Mouse (Mus musculus) thymus, adult 2 months (tissue): ENCODE measurements around the gene Tcn2. TPM values are rescaled to one million over a fixed set of nuclear protein-coding genes. Genes with fewer than 3 reads are reported as not detected.
A peak's percentile ranks its signal among the peaks of the same experiment; 100 is the strongest.

Source experiments
- DNase-seq: peaks from one replicate; pipeline ENCODE4 v3.0.0; 2021
- H3K27ac ChIP-seq: fragments of 200-500 bp; 2 replicates; pipeline ENCODE4 v1.5.1; 2012; ENCODE audit warnings: low read length, control low read depth; ENCODE audit not compliant: control insufficient read depth, insufficient read depth
- H3K27me3 ChIP-seq: fragments of 200-500 bp; 2 replicates; pipeline ENCODE4 v1.6.1; 2012; ENCODE audit warnings: mild to moderate bottlenecking, low read length, moderate library complexity, mixed read lengths; ENCODE audit not compliant: control insufficient read depth, insufficient read depth
- H3K36me3 ChIP-seq: fragments of 200-500 bp; 2 replicates; pipeline ENCODE4 v1.6.1; 2012; ENCODE audit warnings: mild to moderate bottlenecking, low read length, moderate library complexity; ENCODE audit not compliant: control insufficient read depth, insufficient read depth
- H3K4me1 ChIP-seq: fragments of 200-500 bp; replicated peaks from 2 replicates; pipeline ENCODE4 v1.6.1; 2012; ENCODE audit warnings: low read length; ENCODE audit not compliant: control insufficient read depth, insufficient read depth
- H3K4me3 ChIP-seq: fragments of 200-500 bp; 2 replicates; pipeline ENCODE4 v1.5.1; 2012; ENCODE audit warnings: mild to moderate bottlenecking, low read length, control low read depth, moderate library complexity; ENCODE audit not compliant: control insufficient read depth, insufficient read depth
- CTCF ChIP-seq: fragments of 200-500 bp; IDR thresholded peaks from 2 replicates; pipeline ENCODE4 v1.5.1; 2012; ENCODE audit warnings: mild to moderate bottlenecking, control low read depth, low read length, moderate library complexity, borderline replicate concordance; ENCODE audit not compliant: control insufficient read depth, poor library complexity, insufficient read depth; ENCODE audit errors: extremely low read depth
- POLR2A ChIP-seq: fragments of 200-500 bp; IDR thresholded peaks from 2 replicates; pipeline ENCODE4 v1.6.1; 2012; ENCODE audit warnings: mild to moderate bottlenecking, low read length, control low read depth, moderate library complexity; ENCODE audit not compliant: control insufficient read depth, poor library complexity, insufficient read depth; ENCODE audit errors: extremely low read depth
- WGBS: fragments of 180-500 bp; shearing (Covaris S2); methylation state at CpG from one replicate; pipeline ENCODE4 v1.1.7; 2018; 5-methylcytosine and 5-hydroxymethylcytosine counted together
- polyA plus RNA-seq: library from polyadenylated mRNA; depleted of rRNA; stranded (reverse); fragments of >200 nt; gene quantifications from 2 replicates; pipeline ENCODE4 v1.2.3, GENCODE M21; 2012; rRNA removed

Gene Tcn2
- polyA plus RNA-seq: 49.4 and 60.3 TPM in 2 replicates

GRCm38 (mm10) chr11:3931511-3932211, at the start of gene Tcn2:
Gene Tcn2, minus strand, starts transcription at chr11:3932159.
- H3K27me3 ChIP-seq: no peaks in the 10 kb centered on the region
- no peak for TF ChIP-seq POLR2A
- TF ChIP-seq CTCF: no peak
- no peaks in the 10 kb centered on the region for H3K36me3 ChIP-seq
- H3K27ac ChIP-seq: no peak within 1 kb of the TSS
- peaks cover 6% of the 10 kb centered on the region for H3K4me1 ChIP-seq
- WGBS: 1% methylated on average over 20 of the region's 26 CpGs
- peak within 1 kb of the TSS; percentile 37 for H3K4me3 ChIP-seq
- DNase-seq: peak; percentile 73

DNA sequence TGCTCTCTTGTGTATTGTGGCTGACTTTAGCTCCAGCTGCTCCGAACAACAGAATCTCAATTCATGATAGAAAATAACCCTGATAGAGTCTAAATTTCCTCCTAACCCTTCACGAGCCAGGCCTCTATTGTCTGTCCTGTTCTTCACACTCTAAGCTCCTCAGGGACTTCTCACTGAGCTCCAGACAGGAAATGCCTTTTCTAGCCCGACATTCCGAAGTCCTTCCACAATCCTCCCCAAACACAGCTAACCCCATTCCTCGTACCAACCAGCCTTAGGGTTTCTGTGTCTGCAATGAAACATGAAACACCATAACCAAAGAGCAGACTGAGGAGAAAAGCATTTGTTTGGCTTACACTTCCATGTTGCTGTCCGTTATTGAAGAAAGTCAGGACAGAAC, 49.6 kb upstream of the Tcn2 start:
- WGBS: 73% methylated on average over 6 of the region's 6 CpGs
- TF ChIP-seq POLR2A (no peak), CTCF (no peak)
- Histone ChIP-seq H3K36me3 (peaks cover 27% of the 10 kb centered on the region), H3K4me3 (no peak overlapping the region), H3K27me3 (peaks cover 5% of the 10 kb centered on the region), H3K4me1 (no peaks in the 10 kb centered on the region), H3K27ac (no peak overlapping the region)
- no peak for DNase-seq

DNA sequence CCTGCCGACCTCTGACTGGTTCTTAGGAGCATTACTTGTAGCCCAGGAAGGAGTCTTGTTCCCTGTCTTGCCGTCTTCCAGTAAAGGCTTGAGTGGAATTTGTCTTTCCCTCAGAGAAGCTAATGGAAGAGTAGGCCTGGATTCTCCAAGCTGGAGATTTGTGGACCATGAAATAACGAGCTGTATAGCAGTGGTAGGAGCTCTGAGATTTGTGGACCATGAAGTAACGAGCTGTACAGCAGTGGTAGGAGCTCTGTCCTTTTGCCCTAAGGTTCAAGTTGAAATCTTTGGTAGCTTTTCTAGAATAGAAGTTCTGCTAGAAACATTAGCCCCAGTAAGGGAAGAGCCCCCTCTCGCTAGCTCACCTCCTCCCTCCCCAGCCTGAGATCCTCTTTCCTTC, 46.5 kb upstream of the Tcn2 start:
- Histone ChIP-seq H3K4me1 (no peaks in the 10 kb centered on the region), H3K4me3 (no peak overlapping the region), H3K27me3 (peaks cover 2% of the 10 kb centered on the region), H3K27ac (no peak overlapping the region), H3K36me3 (peaks cover 35% of the 10 kb centered on the region)
- TF ChIP-seq POLR2A (no peak), CTCF (no peak)
- no peak for DNase-seq
- WGBS: 98% methylated on average over 5 of the region's 5 CpGs

DNA sequence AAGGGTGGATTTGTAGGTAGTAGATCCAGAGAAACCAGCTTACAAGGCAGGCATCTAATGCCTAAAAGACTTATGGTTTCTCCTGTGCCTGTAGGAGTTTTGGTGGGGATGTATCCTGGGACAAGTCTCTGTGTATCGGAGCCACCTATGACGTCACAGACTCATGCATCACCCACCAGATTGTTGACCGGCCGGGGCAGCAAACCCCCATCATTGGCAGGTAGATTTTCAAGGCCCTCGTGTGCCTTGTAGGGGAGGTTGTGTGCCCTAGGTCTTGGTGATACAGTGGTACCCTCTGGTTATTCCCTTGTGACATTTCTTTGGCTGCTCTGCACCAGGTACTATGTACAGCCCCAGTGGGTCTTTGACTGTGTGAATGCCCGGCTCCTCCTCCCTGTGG, 44.7 kb upstream of the Tcn2 start, which contains the start of gene 4930556J24Rik:
4930556J24Rik (minus strand) TSS at position 101 of the 400 bp plus-strand sequence.
- Histone ChIP-seq H3K4me1 (no peaks in the 10 kb centered on the region), H3K27me3 (no peaks in the 10 kb centered on the region), H3K36me3 (peaks cover 44% of the 10 kb centered on the region), H3K27ac (no peak within 1 kb of the TSS), H3K4me3 (no peak within 1 kb of the TSS)
- 99% methylated on average over 6 of the region's 6 CpGs for WGBS
- no peak for DNase-seq
- TF ChIP-seq POLR2A (no peak), CTCF (no peak)

GRCm38 (mm10) chr11:3974311-3974710, 42.4 kb upstream of the Tcn2 start:
- TF ChIP-seq POLR2A (no peak), CTCF (no peak)
- no peak for DNase-seq
- Histone ChIP-seq H3K27ac (no peak overlapping the region), H3K4me1 (no peaks in the 10 kb centered on the region), H3K27me3 (no peaks in the 10 kb centered on the region), H3K4me3 (no peak overlapping the region), H3K36me3 (peaks cover 64% of the 10 kb centered on the region)
- WGBS: 88% methylated on average over 3 of the region's 3 CpGs

DNA sequence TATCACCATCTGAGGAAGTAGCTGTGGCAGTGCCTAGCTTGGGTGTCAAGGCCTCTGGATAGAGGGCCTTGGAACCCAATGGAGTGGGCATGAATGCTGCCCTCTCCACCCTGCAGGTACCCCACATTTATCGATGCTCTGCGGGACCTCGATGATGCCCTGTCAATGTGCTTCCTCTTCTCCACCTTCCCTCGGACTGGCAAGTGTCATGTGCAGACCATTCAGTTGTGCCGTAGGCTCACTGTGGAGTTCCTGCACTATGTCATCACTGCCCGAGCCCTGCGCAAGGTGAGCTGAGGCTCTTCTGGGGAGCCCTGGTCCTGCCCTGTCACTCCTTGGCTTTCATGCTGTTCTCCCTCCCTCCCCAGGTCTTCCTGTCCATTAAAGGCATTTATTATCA, 41.1 kb upstream of the Tcn2 start:
- H3K4me3 ChIP-seq: no peak overlapping the region
- DNase-seq: no peak
- TF ChIP-seq CTCF: no peak
- H3K27ac ChIP-seq: no peak overlapping the region
- H3K4me1 ChIP-seq: no peaks in the 10 kb centered on the region
- WGBS: 96% methylated on average over 7 of the region's 7 CpGs
- peaks cover 54% of the 10 kb centered on the region for H3K36me3 ChIP-seq
- H3K27me3 ChIP-seq: no peaks in the 10 kb centered on the region

DNA sequence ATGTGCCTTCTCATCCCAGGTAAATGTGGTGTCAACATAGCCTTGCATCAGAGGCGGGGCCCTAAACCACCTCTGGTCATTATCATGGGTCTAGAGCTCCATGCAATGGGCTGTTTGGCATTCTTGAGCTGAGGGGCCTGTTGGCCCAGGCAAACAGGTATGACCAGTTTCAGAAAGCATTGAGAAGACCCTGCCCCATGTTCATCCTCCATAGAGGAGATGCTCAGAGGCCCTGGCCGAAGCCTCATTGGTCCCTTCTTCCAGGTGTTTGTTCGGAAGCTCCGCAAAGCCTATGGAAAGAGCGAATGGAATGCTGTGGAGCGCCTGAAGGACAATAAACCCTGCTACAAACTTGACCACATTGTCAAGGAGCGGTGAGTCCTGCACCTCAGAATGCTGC, 38.4 kb upstream of the Tcn2 start:
- 0 out of 2 replicates have a peak, but pooled peaks cover 3% of the 10 kb centered on the region for H3K4me1 ChIP-seq
- H3K27ac ChIP-seq: no peak overlapping the region
- peaks cover 32% of the 10 kb centered on the region for H3K36me3 ChIP-seq
- 98% methylated on average over 7 of the region's 7 CpGs for WGBS
- H3K27me3 ChIP-seq: no peaks in the 10 kb centered on the region
- TF ChIP-seq CTCF: no peak
- no peak for TF ChIP-seq POLR2A
- no peak overlapping the region for H3K4me3 ChIP-seq
- DNase-seq: no peak
